Mouse (Mus musculus) heart, embryonic 13.5 days (tissue): ENCODE data around the gene Insr. TPM values are rescaled to one million over a fixed set of nuclear protein-coding genes. Genes with fewer than 3 reads are reported as not detected.
"Not testable (repeated sequence)": the region's sequence is repeated elsewhere in the genome, so short reads cannot be mapped to it uniquely, and the experiment has no call there.

Source experiments
- ATAC-seq: fragments of 200-750 bp; cut with Nextera tagmentation; 2 replicates; pipeline ENCODE4 v1.8.0; 2017; ENCODE audit warnings: moderate TSS enrichment; ENCODE audit not compliant: insufficient number of reproducible peaks, low FRiP score, low TSS enrichment; ENCODE audit errors: extremely low read depth
- H3K27ac ChIP-seq: fragments of 300-500 bp; sonication (generic); replicated peaks from 2 replicates; pipeline ENCODE4 v1.5.1; 2015; ENCODE audit warnings: moderate library complexity, mild to moderate bottlenecking, inconsistent platforms
- H3K27me3 ChIP-seq: fragments of 300-500 bp; sonication (generic); replicated peaks from 2 replicates; pipeline ENCODE4 v1.6.1; 2015; ENCODE audit warnings: mild to moderate bottlenecking, inconsistent platforms
- H3K36me3 ChIP-seq: fragments of 300-500 bp; sonication (generic); 2 replicates; pipeline ENCODE4 v1.6.1; 2015; ENCODE audit warnings: mild to moderate bottlenecking, inconsistent platforms
- H3K4me1 ChIP-seq: fragments of 300-500 bp; sonication (generic); 2 replicates; pipeline ENCODE4 v1.6.1; 2015; ENCODE audit warnings: inconsistent platforms
- H3K4me2 ChIP-seq: fragments of 300-500 bp; sonication (generic); 2 replicates; pipeline ENCODE4 v1.6.1; 2015; ENCODE audit warnings: inconsistent platforms, mild to moderate bottlenecking, moderate library complexity
- H3K4me3 ChIP-seq: fragments of 300-500 bp; sonication (generic); 2 replicates; pipeline ENCODE4 v1.5.1; 2015; ENCODE audit warnings: moderate library complexity, mild to moderate bottlenecking, inconsistent platforms
- H3K9ac ChIP-seq: fragments of 300-500 bp; sonication (generic); 2 replicates; pipeline ENCODE4 v1.6.1; 2015; ENCODE audit warnings: inconsistent platforms, mild to moderate bottlenecking, moderate library complexity
- H3K9me3 ChIP-seq: fragments of 300-500 bp; sonication (generic); 2 replicates; pipeline ENCODE4 v1.6.1; 2016; ENCODE audit warnings: inconsistent platforms
- WGBS: fragments of 180-500 bp; shearing (Covaris S2); methylation state at CpG from one replicate; pipeline ENCODE4 v1.1.7; 2015; ENCODE audit warnings: mixed read lengths; 5-methylcytosine and 5-hydroxymethylcytosine counted together
- microRNA-seq: library from miRNA; unstranded; fragments of <30 nt; microRNA quantifications from one replicate; pipeline ENCODE4, GENCODE M21; 2016
- polyA plus RNA-seq: library from polyadenylated mRNA; unstranded; fragments of >200 nt; fragmentation: Nextera tagmentation; extraction: Ambion mirVana; gene quantifications from 2 replicates; pipeline ENCODE4 v1.2.1, GENCODE M21; 2015

The Insr gene
- polyA plus RNA-seq, 1 experiment from 2014 or later, result 47.7 TPM

GRCm38 (mm10) chr8:3187456-3187855, 92.0 kb downstream of the Insr start:
- WGBS, result 33% methylated on average over 1 of the region's 1 CpGs
- peak; percentile 82; the same call in 1 of the 2 replicates for ATAC-seq

GRCm38 (mm10) chr8:3179930-3180329, 99.5 kb downstream of the Insr start:
- no peak overlapping the region for H3K9ac ChIP-seq
- no peak overlapping the region for H3K27ac ChIP-seq
- H3K36me3 ChIP-seq, result peaks cover 77% of the 10 kb centered on the region
- 76% methylated on average over 1 of the region's 1 CpGs for WGBS
- H3K4me2 ChIP-seq, result no peak overlapping the region
- H3K4me1 ChIP-seq, result no peaks in the 10 kb centered on the region
- ATAC-seq, result no peak
- no peak overlapping the region for H3K4me3 ChIP-seq
- no peaks in the 10 kb centered on the region for H3K27me3 ChIP-seq
- peaks cover 9% of the 10 kb centered on the region for H3K9me3 ChIP-seq

More at GRCm38 (mm10) chr8:3187456-3187855, 92.0 kb downstream of the Insr start:
- peak overlapping the region; percentile 95 for H3K27ac ChIP-seq
- H3K4me1 ChIP-seq, result peaks cover 19% of the 10 kb centered on the region
- H3K9ac ChIP-seq, result 0 out of 2 replicates have a peak overlapping the region, but pooled peaks have one; percentile 47
- H3K4me2 ChIP-seq, result no peak overlapping the region
- peaks cover 91% of the 10 kb centered on the region for H3K36me3 ChIP-seq
- H3K9me3 ChIP-seq, result no peaks in the 10 kb centered on the region
- H3K4me3 ChIP-seq, result no peak overlapping the region
- H3K27me3 ChIP-seq, result no peaks in the 10 kb centered on the region

GRCm38 (mm10) chr8:3177440-3177839, 102.0 kb downstream of the Insr start:
- Histone ChIP-seq H3K27ac (no peak overlapping the region), H3K27me3 (no peaks in the 10 kb centered on the region), H3K4me1 (no peaks in the 10 kb centered on the region), H3K9me3 (peaks cover 16% of the 10 kb centered on the region), H3K4me2 (no peak overlapping the region), H3K36me3 (peaks cover 77% of the 10 kb centered on the region), H3K9ac (no peak overlapping the region), H3K4me3 (no peak overlapping the region)
- WGBS, result 92% methylated on average over 4 of the region's 4 CpGs
- no peak for ATAC-seq

GRCm38 (mm10) chr8:3172246-3172645, 107.2 kb downstream of the Insr start:
- no peak overlapping the region for H3K4me3 ChIP-seq
- H3K27me3 ChIP-seq, result no peaks in the 10 kb centered on the region
- H3K27ac ChIP-seq, result no peak overlapping the region
- no peak for ATAC-seq
- WGBS, result 53% methylated on average over 1 of the region's 1 CpGs
- no peak overlapping the region for H3K9ac ChIP-seq
- H3K4me1 ChIP-seq, result peaks cover 9% of the 10 kb centered on the region
- H3K9me3 ChIP-seq, result peaks cover 16% of the 10 kb centered on the region
- H3K36me3 ChIP-seq, result peaks cover 89% of the 10 kb centered on the region
- H3K4me2 ChIP-seq, result no peak overlapping the region

- H3K4me2 ChIP-seq, result no peak overlapping the region
- H3K9ac ChIP-seq, result no peak overlapping the region
- H3K9me3 ChIP-seq, result no peaks in the 10 kb centered on the region
- H3K4me3 ChIP-seq, result no peak overlapping the region
- H3K27ac ChIP-seq, result no peak overlapping the region
- WGBS, result 66% methylated on average over 1 of the region's 1 CpGs
- H3K4me1 ChIP-seq, result no peaks in the 10 kb centered on the region
- no peak for ATAC-seq
- no peaks in the 10 kb centered on the region for H3K36me3 ChIP-seq
- no peaks in the 10 kb centered on the region for H3K27me3 ChIP-seq
Observed at GRCm38 (mm10) chr8:3146506-3146905, 132.9 kb downstream of the Insr start.

GRCm38 (mm10) chr8:3100416-3100815, 179.0 kb downstream of the Insr start:
- not testable (repeated sequence) for H3K4me2 ChIP-seq, H3K4me1 ChIP-seq, H3K9ac ChIP-seq, H3K4me3 ChIP-seq, H3K36me3 ChIP-seq, H3K27me3 ChIP-seq, H3K9me3 ChIP-seq, ATAC-seq, H3K27ac ChIP-seq
- WGBS, result 71% methylated on average over 5 of the region's 5 CpGs

Small RNA genes lying within 50 kb of the gene (microRNA-seq; reads per million reads assigned to microRNA genes)
- not detected for gene Gm25775

Other genes starting within 250 kb of the Insr start
- gene A430078G23Rik, start 73.8 kb upstream of the Insr start, polyA plus RNA-seq, result 0.14 TPM in 1 of 2 replicates, not detected in the other
- 4.9 and 5.4 TPM in 2 replicates for gene Arhgef18, start 113.4 kb upstream of the Insr start, polyA plus RNA-seq
- 4.9 and 7.2 TPM in 2 replicates for gene Pex11g, start 188.1 kb upstream of the Insr start, polyA plus RNA-seq
- gene Tex45, start 191.2 kb upstream of the Insr start, polyA plus RNA-seq, result not detected in 2 replicates
- gene Zfp358, start 213.5 kb upstream of the Insr start, polyA plus RNA-seq, result 30.7 and 32.0 TPM in 2 replicates
- gene Mcoln1, start 220.8 kb upstream of the Insr start, polyA plus RNA-seq, result 46.1 and 46.7 TPM in 2 replicates
- 16.6 and 18.0 TPM in 2 replicates for gene Pnpla6, start 235.8 kb upstream of the Insr start, polyA plus RNA-seq